Mouse (Mus musculus) stomach, embryonic 14.5 days (tissue): ENCODE results near the gene Il9r. TPM values are rescaled to one million over a fixed set of nuclear protein-coding genes. Genes with fewer than 3 reads are reported as not detected.

Source experiments
- ATAC-seq: fragments of 200-750 bp; cut with Nextera tagmentation; 2 replicates; pipeline ENCODE4 v1.8.0; 2017; ENCODE audit warnings: low read depth, moderate TSS enrichment; ENCODE audit not compliant: insufficient number of reproducible peaks, insufficient read depth, low FRiP score
- H3K27ac ChIP-seq: fragments of 300-500 bp; sonication (generic); 2 replicates; pipeline ENCODE4 v1.5.1; 2014; ENCODE audit warnings: mild to moderate bottlenecking, low read length, moderate library complexity, mixed read lengths
- H3K27me3 ChIP-seq: fragments of 300-500 bp; sonication (generic); 2 replicates; pipeline ENCODE4 v1.6.1; 2014; ENCODE audit warnings: low read length, control low read depth, mixed read lengths; ENCODE audit not compliant: control insufficient read depth, insufficient read depth
- H3K36me3 ChIP-seq: fragments of 300-500 bp; sonication (generic); 2 replicates; pipeline ENCODE4 v1.6.1; 2014; ENCODE audit warnings: mild to moderate bottlenecking, control low read depth, low read length, moderate library complexity, mixed read lengths; ENCODE audit not compliant: control insufficient read depth, insufficient read depth
- H3K4me1 ChIP-seq: fragments of 300-500 bp; sonication (generic); 2 replicates; pipeline ENCODE4 v1.6.1; 2014; ENCODE audit warnings: low read length, control low read depth, mixed read lengths; ENCODE audit not compliant: control insufficient read depth, insufficient read depth
- H3K4me2 ChIP-seq: fragments of 300-500 bp; sonication (generic); replicated peaks from 2 replicates; pipeline ENCODE4 v1.6.1; 2014; ENCODE audit warnings: low read depth, low read length, control low read depth
- H3K4me3 ChIP-seq: fragments of 300-500 bp; sonication (generic); 2 replicates; pipeline ENCODE4 v1.5.1; 2014; ENCODE audit warnings: low read depth, low read length, control low read depth
- H3K9ac ChIP-seq: fragments of 300-500 bp; sonication (generic); replicated peaks from 2 replicates; pipeline ENCODE4 v1.6.1; 2014; ENCODE audit warnings: low read depth, mild to moderate bottlenecking, control low read depth, low read length, moderate library complexity, mixed read lengths
- H3K9me3 ChIP-seq: fragments of 300-500 bp; sonication (generic); 2 replicates; pipeline ENCODE4 v1.6.1; 2016; ENCODE audit warnings: low read depth, low read length, control low read depth; ENCODE audit not compliant: control insufficient read depth
- WGBS: fragments of 180-500 bp; shearing (Covaris S2); extraction: QIAGEN DNeasy Blood & Tissue Kit; methylation state at CpG from one replicate; pipeline ENCODE4 v1.1.7; 2014; 5-methylcytosine and 5-hydroxymethylcytosine counted together
- polyA plus RNA-seq: library from polyadenylated mRNA; unstranded; fragments of >200 nt; fragmentation: Nextera tagmentation; extraction: Ambion mirVana; gene quantifications from 2 replicates; pipeline ENCODE4 v1.2.1, GENCODE M21; 2014

The Il9r gene
- polyA plus RNA-seq, 1 experiment from 2014 or later, result 0.06 TPM

- no peak overlapping the region for H3K4me2 ChIP-seq
- no peaks in the 10 kb centered on the region for H3K27me3 ChIP-seq
- WGBS, result 65% methylated on average over 1 of the region's 1 CpGs
- H3K9ac ChIP-seq, result no peak overlapping the region
- no peak overlapping the region for H3K4me3 ChIP-seq
- no peaks in the 10 kb centered on the region for H3K4me1 ChIP-seq
- H3K9me3 ChIP-seq, result no peaks in the 10 kb centered on the region
- no peak for ATAC-seq
- H3K27ac ChIP-seq, result no peak overlapping the region
- H3K36me3 ChIP-seq, result no peaks in the 10 kb centered on the region
These were observed 21.6 kb downstream of the Il9r start for GRCm38 (mm10) chr11:32178506-32178905.

GRCm38 (mm10) chr11:32166683-32167082, 33.4 kb downstream of the Il9r start:
- Histone ChIP-seq H3K4me2 (no peak overlapping the region), H3K9me3 (no peaks in the 10 kb centered on the region), H3K36me3 (no peaks in the 10 kb centered on the region), H3K27me3 (no peaks in the 10 kb centered on the region), H3K9ac (no peak overlapping the region), H3K4me1 (peaks cover 3% of the 10 kb centered on the region; the same call in 1 of the 2 replicates), H3K27ac (no peak overlapping the region), H3K4me3 (no peak overlapping the region)
- 69% methylated on average over 4 of the region's 4 CpGs for WGBS
- ATAC-seq, result no peak

GRCm38 (mm10) chr11:32161922-32162804, 37.9 kb downstream of the Il9r start:
- Histone ChIP-seq H3K27ac (no peak overlapping the region), H3K9me3 (no peaks in the 10 kb centered on the region), H3K4me3 (peak overlapping the region; percentile 24), H3K4me1 (peaks cover 4% of the 10 kb centered on the region; the same call in 1 of the 2 replicates), H3K4me2 (peak overlapping the region; percentile 52), H3K36me3 (no peaks in the 10 kb centered on the region), H3K27me3 (no peaks in the 10 kb centered on the region), H3K9ac (no peak overlapping the region)
- peak; percentile 88 for ATAC-seq
- WGBS, result 13% methylated on average over 28 of the region's 28 CpGs

- Histone ChIP-seq H3K27ac (no peak overlapping the region), H3K27me3 (no peaks in the 10 kb centered on the region), H3K4me2 (peak overlapping the region; percentile 52), H3K4me1 (peaks cover 4% of the 10 kb centered on the region; the same call in 1 of the 2 replicates), H3K4me3 (peak overlapping the region; percentile 24), H3K9ac (no peak overlapping the region), H3K9me3 (no peaks in the 10 kb centered on the region), H3K36me3 (no peaks in the 10 kb centered on the region)
- WGBS, result 7% methylated on average over 9 of the region's 9 CpGs
- peak; percentile 51; the same call in 1 of the 2 replicates for ATAC-seq
These were observed 38.6 kb downstream of the Il9r start for GRCm38 (mm10) chr11:32161500-32161899.

- Histone ChIP-seq H3K4me2 (no peak overlapping the region), H3K27ac (no peak overlapping the region), H3K9me3 (no peaks in the 10 kb centered on the region), H3K36me3 (no peaks in the 10 kb centered on the region), H3K27me3 (no peaks in the 10 kb centered on the region), H3K9ac (no peak overlapping the region), H3K4me1 (peaks cover 4% of the 10 kb centered on the region; the same call in 1 of the 2 replicates), H3K4me3 (no peak overlapping the region)
- 77% methylated on average over 7 of the region's 7 CpGs for WGBS
- ATAC-seq, result no peak
These were observed 39.7 kb downstream of the Il9r start for GRCm38 (mm10) chr11:32160341-32160740.

- H3K27ac ChIP-seq, result no peak overlapping the region
- H3K4me3 ChIP-seq, result no peak overlapping the region
- no peaks in the 10 kb centered on the region for H3K27me3 ChIP-seq
- H3K36me3 ChIP-seq, result no peaks in the 10 kb centered on the region
- H3K4me2 ChIP-seq, result no peak overlapping the region
- WGBS, result 90% methylated on average over 3 of the region's 3 CpGs
- ATAC-seq, result no peak
- peaks cover 4% of the 10 kb centered on the region; the same call in 1 of the 2 replicates for H3K4me1 ChIP-seq
- no peak overlapping the region for H3K9ac ChIP-seq
- no peaks in the 10 kb centered on the region for H3K9me3 ChIP-seq
These were observed 40.9 kb downstream of the Il9r start for GRCm38 (mm10) chr11:32159176-32159575.

- no peak overlapping the region for H3K27ac ChIP-seq
- H3K4me3 ChIP-seq, result no peak overlapping the region
- H3K4me2 ChIP-seq, result no peak overlapping the region
- no peaks in the 10 kb centered on the region for H3K36me3 ChIP-seq
- no peaks in the 10 kb centered on the region for H3K9me3 ChIP-seq
- WGBS, result 66% methylated on average over 18 of the region's 18 CpGs
- ATAC-seq, result no peak
- H3K9ac ChIP-seq, result no peak overlapping the region
- no peaks in the 10 kb centered on the region for H3K27me3 ChIP-seq
- peaks cover 4% of the 10 kb centered on the region; the same call in 1 of the 2 replicates for H3K4me1 ChIP-seq
These were observed 42.1 kb downstream of the Il9r start for GRCm38 (mm10) chr11:32157791-32158594.

- 83% methylated on average over 7 of the region's 7 CpGs for WGBS
- peaks cover 4% of the 10 kb centered on the region; the same call in 1 of the 2 replicates for H3K4me1 ChIP-seq
- ATAC-seq, result no peak
These were observed 43.0 kb downstream of the Il9r start for GRCm38 (mm10) chr11:32156854-32157630.

More at GRCm38 (mm10) chr11:32156854-32157630, 43.0 kb downstream of the Il9r start:
- Histone ChIP-seq H3K9ac (no peak overlapping the region), H3K36me3 (no peaks in the 10 kb centered on the region), H3K4me3 (no peak overlapping the region), H3K4me2 (no peak overlapping the region), H3K27me3 (no peaks in the 10 kb centered on the region), H3K27ac (no peak overlapping the region), H3K9me3 (no peaks in the 10 kb centered on the region)
